Comparison of ENCODE assay signal across 37 mouse cellular contexts in the genomic region with DNA sequence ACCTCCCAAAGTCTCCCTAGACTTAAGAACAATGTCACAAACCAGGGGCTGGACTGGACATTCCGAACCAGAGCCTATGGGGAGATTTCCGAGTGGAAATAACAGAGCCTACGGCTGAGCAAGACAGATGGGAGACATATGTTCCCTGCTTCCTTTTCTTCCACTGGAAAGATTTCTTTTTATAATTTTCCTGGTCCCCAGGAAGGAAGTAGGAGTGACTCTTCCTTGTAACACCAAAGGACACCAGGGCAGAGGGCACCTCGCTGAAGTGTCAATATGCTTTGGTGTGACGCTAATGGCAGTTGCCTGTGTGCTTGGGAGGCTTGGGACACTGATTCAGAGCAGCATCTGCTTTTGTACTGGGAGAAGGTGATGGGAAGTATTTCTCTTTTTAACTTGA. TPM values are rescaled to one million over a fixed set of nuclear protein-coding genes. Genes with fewer than 3 reads are reported as not detected.
DNase-seq lines count a peak whose midpoint lies in the region; ATAC-seq and TF ChIP-seq lines count a peak whose summit lies in the region.
"Had no signal": no experiment of that assay in that cellular context is flagged by ENCODE, and none has a peak within 500 bp of the region (broad histone marks: within the 10 kb centered on the region; RNA-seq: fewer than 3 reads in every experiment).

No protein-coding gene starts in this region.

- H3K4me3 ChIP-seq in kidney, adult 2 months (ENCODE audit: insufficient read depth, low read depth, low read length): no peak overlapping the region
- H3K4me3 ChIP-seq in kidney, embryonic 15.5 days (replicated peaks): no peak overlapping the region
- H3K4me3 ChIP-seq in layer of hippocampus, adult 2 months: no peak overlapping the region
- no peak overlapping the region for H3K4me3 ChIP-seq in stomach, postnatal 0 days (ENCODE audit: low read depth, low read length)
- H3K4me3 ChIP-seq: embryonic facial prominence, embryonic 13.5 days; forebrain, embryonic 10.5 days; forebrain, embryonic 15.5 days; heart, embryonic 13.5 days; hindbrain, embryonic 13.5 days; limb, embryonic 13.5 days; midbrain, embryonic 10.5 days; midbrain, embryonic 15.5 days; neural tube, embryonic 15.5 days had no signal

- no peaks in the 10 kb centered on the region for H3K9me3 ChIP-seq in kidney, embryonic 15.5 days (replicated peaks)
- H3K9me3 ChIP-seq in stomach, postnatal 0 days (ENCODE audit: control insufficient read depth, low read length): no peaks in the 10 kb centered on the region
- H3K9me3 ChIP-seq: embryonic facial prominence, embryonic 13.5 days; forebrain, embryonic 10.5 days; forebrain, embryonic 15.5 days; heart, embryonic 13.5 days; hindbrain, embryonic 13.5 days; limb, embryonic 13.5 days; midbrain, embryonic 10.5 days; midbrain, embryonic 15.5 days; neural tube, embryonic 15.5 days had no signal

- 62% methylated on average over 5 of the region's 5 CpGs for WGBS in kidney, adult 2 months
- WGBS in kidney, embryonic 15.5 days: 53% methylated on average over 5 of the region's 5 CpGs
- 55% methylated on average over 5 of the region's 5 CpGs for WGBS in stomach, postnatal 0 days

- no peak overlapping the region for H3K4me2 ChIP-seq in kidney, embryonic 15.5 days
- no peak overlapping the region for H3K4me2 ChIP-seq in stomach, postnatal 0 days (replicated peaks; ENCODE audit: low read depth)
- H3K4me2 ChIP-seq: embryonic facial prominence, embryonic 13.5 days; forebrain, embryonic 15.5 days; heart, embryonic 13.5 days; hindbrain, embryonic 13.5 days; limb, embryonic 13.5 days; liver, embryonic 11.5 days; midbrain, embryonic 15.5 days; neural tube, embryonic 15.5 days had no signal

- no peak for ATAC-seq in kidney, embryonic 15.5 days (replicated peaks; ENCODE audit: low FRiP score)
- peak; percentile 91 for ATAC-seq in stomach, postnatal 0 days (ENCODE audit: low FRiP score, low TSS enrichment)
- ATAC-seq in megakaryocyte, adult 5-6 weeks (ENCODE audit: poor library complexity, severe bottlenecking): no peak
- ATAC-seq: forebrain, embryonic 15.5 days; midbrain, embryonic 15.5 days had no signal

- H3K9ac ChIP-seq in kidney, embryonic 15.5 days: no peak overlapping the region
- H3K9ac ChIP-seq in stomach, postnatal 0 days (ENCODE audit: low read length): no peak overlapping the region
- H3K9ac ChIP-seq: embryonic facial prominence, embryonic 13.5 days; forebrain, embryonic 15.5 days; heart, embryonic 13.5 days; hindbrain, embryonic 13.5 days; limb, embryonic 13.5 days; midbrain, embryonic 15.5 days; neural tube, embryonic 15.5 days had no signal

- H3K27ac ChIP-seq in kidney, adult 2 months (ENCODE audit: insufficient read depth, low read depth, low read length): no peak overlapping the region
- no peak overlapping the region for H3K27ac ChIP-seq in kidney, embryonic 15.5 days
- H3K27ac ChIP-seq in layer of hippocampus, adult 2 months: peak overlapping the region; percentile 55; the same call in 1 of the 2 replicates
- H3K27ac ChIP-seq in stomach, postnatal 0 days (replicated peaks): peak overlapping the region; percentile 45
- H3K27ac ChIP-seq: embryonic facial prominence, embryonic 13.5 days; forebrain, embryonic 10.5 days; forebrain, embryonic 15.5 days; heart, embryonic 13.5 days; hindbrain, embryonic 13.5 days; limb, embryonic 13.5 days; midbrain, embryonic 10.5 days; midbrain, embryonic 15.5 days; neural tube, embryonic 15.5 days had no signal

- no peak for TF ChIP-seq CTCF in kidney, adult 2 months (conservative IDR thresholded peaks at IDR 0.05; ENCODE audit: insufficient read depth, insufficient read length, low read depth, low read length)
- TF ChIP-seq CTCF in layer of hippocampus, adult 2 months (conservative IDR thresholded peaks at IDR 0.05): no peak
- no peak for TF ChIP-seq CTCF in stomach, postnatal 0 days (IDR thresholded peaks at IDR 0.05; ENCODE audit: low read depth)

- intact Hi-C loops in heart, postnatal 25 days (cut with DNase I): loop anchor here (5.0 kb wide), 2 partner anchors 42 to 57 kb away; partner anchors contain the start of genes 4930455H04Rik and Palmd

- DNase-seq in heart, adult 11 months: peak; percentile 94
- no peak for DNase-seq in heart, postnatal 25 days (ENCODE audit: low spot score)
- peak; percentile 8 for DNase-seq in kidney, adult 2 months
- DNase-seq in layer of hippocampus, adult 2 months (ENCODE audit: low spot score in 2 of 2): no peak
- no peak for DNase-seq in layer of hippocampus, adult 18-20 months (ENCODE audit: low spot score in 2 of 2)
- DNase-seq in stomach, postnatal 0 days (ENCODE audit: low spot score): peak; percentile 57
- DNase-seq: adrenal gland, postnatal 10 days; B cell, adult 2 months; cerebellum, adult 18-20 months; cerebellum, postnatal 10 days; gastrocnemius, postnatal 14 days; heart, postnatal 4 days; lung, adult 2 months; lung, postnatal 14 days; retina, postnatal 1 day; right cerebral cortex, postnatal 14 days had no signal

- H3K27me3 ChIP-seq in kidney, adult 2 months (replicated peaks; ENCODE audit: control insufficient read depth, insufficient read depth, low read length): no peaks in the 10 kb centered on the region
- H3K27me3 ChIP-seq in kidney, embryonic 15.5 days: no peaks in the 10 kb centered on the region
- H3K27me3 ChIP-seq in stomach, postnatal 0 days (ENCODE audit: control insufficient read depth, insufficient read depth, low read length): no peaks in the 10 kb centered on the region
- H3K27me3 ChIP-seq: embryonic facial prominence, embryonic 13.5 days; forebrain, embryonic 15.5 days; heart, embryonic 13.5 days; hindbrain, embryonic 13.5 days; limb, embryonic 13.5 days; midbrain, embryonic 15.5 days; neural tube, embryonic 15.5 days had no signal

- no peak for TF ChIP-seq EP300 in stomach, postnatal 0 days (optimal IDR thresholded peaks at IDR 0.05)

- H3K4me1 ChIP-seq in kidney, adult 2 months (ENCODE audit: control insufficient read depth, insufficient read depth, low read length): no peaks in the 10 kb centered on the region
- no peaks in the 10 kb centered on the region for H3K4me1 ChIP-seq in kidney, embryonic 15.5 days
- H3K4me1 ChIP-seq in stomach, postnatal 0 days (replicated peaks; ENCODE audit: control insufficient read depth, insufficient read depth): no peaks in the 10 kb centered on the region
- H3K4me1 ChIP-seq: embryonic facial prominence, embryonic 13.5 days; heart, embryonic 13.5 days; hindbrain, embryonic 13.5 days; limb, embryonic 13.5 days; midbrain, embryonic 15.5 days; neural tube, embryonic 15.5 days had no signal

- no peak for TF ChIP-seq POLR2A in kidney, adult 2 months (IDR thresholded peaks at IDR 0.05; ENCODE audit: low read depth, low read length)

- no peaks in the 10 kb centered on the region for H3K36me3 ChIP-seq in kidney, adult 2 months (ENCODE audit: control insufficient read depth, insufficient read depth, low read length)
- H3K36me3 ChIP-seq in kidney, embryonic 15.5 days: no peaks in the 10 kb centered on the region
- no peaks in the 10 kb centered on the region for H3K36me3 ChIP-seq in stomach, postnatal 0 days (ENCODE audit: control insufficient read depth, insufficient read depth, low read length)
- H3K36me3 ChIP-seq: embryonic facial prominence, embryonic 13.5 days; forebrain, embryonic 10.5 days; forebrain, embryonic 15.5 days; heart, embryonic 13.5 days; hindbrain, embryonic 13.5 days; limb, embryonic 13.5 days; midbrain, embryonic 10.5 days; midbrain, embryonic 15.5 days; neural tube, embryonic 15.5 days had no signal

RNA-seq across cellular contexts. Expression of gene Palmd, which starts 55.8 kb away (rescaled TPM):
- 10 to 100 TPM; 54.5 to 71.2 TPM for total RNA-seq in heart, postnatal 25 days (2021)
- polyA plus RNA-seq in kidney, adult 2 months (2012; rRNA removed): 1.3 and 2.0 TPM in 2 replicates
- polyA plus RNA-seq in kidney, embryonic 15.5 days (2015; fragmentation: Nextera tagmentation; extraction: Ambion mirVana): 2.6 and 2.9 TPM in 2 replicates
- total RNA-seq in layer of hippocampus, adult 2 months (2021): 10 to 100 TPM; 30.2 TPM
- 10 to 100 TPM; 25.8 to 26.0 TPM for total RNA-seq in layer of hippocampus, adult 18-20 months (2021)
- 6.4 and 7.6 TPM in 2 replicates for polyA plus RNA-seq in stomach, postnatal 0 days (2015; fragmentation: Nextera tagmentation; extraction: Ambion mirVana)
- total RNA-seq in megakaryocyte, adult 5-6 weeks (2015): not detected in 2 replicates
- not detected in 2 replicates for total RNA-seq in megakaryocyte, adult 5-6 weeks (2017)
- total RNA-seq: common myeloid progenitor, adult 5-6 weeks; granulocyte monocyte progenitor cell, adult 5-6 weeks had no signal

RNA-seq across cellular contexts. Expression of gene 4930455H04Rik, which starts 56.5 kb away (rescaled TPM):
- total RNA-seq in heart, postnatal 25 days (2021): not detected
- polyA plus RNA-seq in kidney, adult 2 months (2012; rRNA removed): not detected in 2 replicates
- polyA plus RNA-seq in kidney, embryonic 15.5 days (2015; fragmentation: Nextera tagmentation; extraction: Ambion mirVana): not detected in 2 replicates
- total RNA-seq in layer of hippocampus, adult 2 months (2021): not detected
- total RNA-seq in layer of hippocampus, adult 18-20 months (2021): not detected
- 0.07 TPM in 1 of 2 replicates, not detected in the other for polyA plus RNA-seq in stomach, postnatal 0 days (2015; fragmentation: Nextera tagmentation; extraction: Ambion mirVana)
- not detected in 2 replicates for total RNA-seq in megakaryocyte, adult 5-6 weeks (2015)
- total RNA-seq in megakaryocyte, adult 5-6 weeks (2017): not detected in 2 replicates
- total RNA-seq: common myeloid progenitor, adult 5-6 weeks; granulocyte monocyte progenitor cell, adult 5-6 weeks; layer of hippocampus, adult 8-10 months; layer of hippocampus, postnatal 25 days; left cerebral cortex, adult 8-10 months; left cerebral cortex, postnatal 36 days had no signal
- polyA plus RNA-seq: embryonic facial prominence, embryonic 13.5 days; forebrain, embryonic 10.5 days; forebrain, embryonic 15.5 days; heart, embryonic 13.5 days; hindbrain, embryonic 13.5 days; kidney, embryonic 16.5 days; limb, embryonic 13.5 days; liver, embryonic 11.5 days; lung, adult 2 months; midbrain, embryonic 10.5 days; midbrain, embryonic 15.5 days; neural tube, embryonic 15.5 days; small intestine, adult 2 months; stomach, embryonic 14.5 days had no signal

Comparison
In these comparisons a context has a peak if more than half of its experiments do, and no peak if none do; other contexts are left out.
1. DNase-seq: peak in heart, adult 11 months (single experiment), kidney, adult 2 months (single experiment) and stomach, postnatal 0 days (single experiment); none in heart, postnatal 25 days (single experiment), layer of hippocampus, adult 2 months (0 of 2) and layer of hippocampus, adult 18-20 months (0 of 2).
2. H3K27ac ChIP-seq: peak in layer of hippocampus, adult 2 months (single experiment) and stomach, postnatal 0 days (single experiment); none in kidney, adult 2 months (single experiment) and kidney, embryonic 15.5 days (single experiment).
3. RNA of gene Palmd, which starts 55.8 kb away (total RNA-seq): 54.5 to 71.2 TPM in heart, postnatal 25 days, 30.2 TPM in layer of hippocampus, adult 2 months and 25.8 to 26.0 TPM in layer of hippocampus, adult 18-20 months; not detected in megakaryocyte, adult 5-6 weeks; every median in the first group is over 10 times any median in the second.